Mouse (Mus musculus) kidney, adult 8-10 months (tissue): ENCODE results near the gene Mtmr11.
A peak's percentile ranks its signal among the peaks of the same experiment; 100 is the strongest.
"Not testable (repeated sequence)": the region's sequence is repeated elsewhere in the genome, so short reads cannot be mapped to it uniquely, and the experiment has no call there.

Experiments used
- DNase-seq, 2 experiments: peaks; one replicate each; pipeline ENCODE4 v3.0.0; 2022

The Mtmr11 gene

DNA sequence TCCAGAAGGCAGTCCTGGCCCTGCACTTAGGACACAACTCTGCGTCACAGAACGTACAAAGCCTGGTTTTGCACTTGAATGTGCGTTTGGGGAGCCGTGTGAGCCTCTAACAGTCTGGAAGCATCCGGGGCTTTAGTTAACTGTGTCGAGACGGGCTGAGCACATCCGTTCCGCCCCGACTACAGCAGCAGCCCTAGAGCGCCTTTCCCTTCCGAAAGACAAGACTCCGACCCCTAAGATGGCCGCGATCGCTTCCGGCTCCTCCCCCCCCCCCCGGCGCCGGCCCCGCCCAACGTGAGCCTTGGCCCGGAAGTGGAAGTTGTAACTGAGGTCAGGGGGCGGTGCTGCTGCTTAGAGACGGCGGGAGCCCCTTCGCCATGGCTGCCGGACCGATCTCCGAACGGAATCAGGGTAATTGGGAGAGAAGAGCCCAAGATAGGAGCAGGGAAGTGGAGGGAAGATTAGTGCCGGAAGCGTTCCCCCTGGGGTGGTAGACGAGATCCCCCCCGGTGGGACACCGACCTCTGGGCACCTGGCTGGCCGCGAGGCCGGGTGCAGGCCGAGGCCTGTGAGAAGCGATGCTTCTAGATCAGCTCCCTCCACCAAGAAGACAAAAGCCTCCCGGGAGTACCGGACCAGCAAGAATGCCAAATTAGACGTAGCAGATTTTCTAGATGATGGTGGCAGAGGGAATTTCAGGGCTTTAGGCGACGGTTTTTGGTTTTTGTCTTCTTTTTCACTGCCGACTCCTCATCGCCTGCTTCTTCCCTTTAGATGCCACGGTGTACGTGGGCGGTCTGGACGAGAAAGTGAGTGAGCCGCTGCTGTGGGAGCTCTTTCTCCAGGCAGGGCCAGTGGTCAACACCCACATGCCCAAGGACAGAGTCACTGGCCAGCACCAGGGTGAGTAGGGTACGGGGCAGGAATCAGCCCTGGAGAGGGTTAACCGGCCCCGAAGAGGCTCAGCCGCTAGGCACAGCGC lies 10.7 kb downstream of the Mtmr11 start, which contains the start of gene Sf3b4:
TSS of gene Sf3b4 (plus strand) at position 136 of the 982 bp plus-strand sequence.
- peak; percentile 81 to 85 for DNase-seq

DNA sequence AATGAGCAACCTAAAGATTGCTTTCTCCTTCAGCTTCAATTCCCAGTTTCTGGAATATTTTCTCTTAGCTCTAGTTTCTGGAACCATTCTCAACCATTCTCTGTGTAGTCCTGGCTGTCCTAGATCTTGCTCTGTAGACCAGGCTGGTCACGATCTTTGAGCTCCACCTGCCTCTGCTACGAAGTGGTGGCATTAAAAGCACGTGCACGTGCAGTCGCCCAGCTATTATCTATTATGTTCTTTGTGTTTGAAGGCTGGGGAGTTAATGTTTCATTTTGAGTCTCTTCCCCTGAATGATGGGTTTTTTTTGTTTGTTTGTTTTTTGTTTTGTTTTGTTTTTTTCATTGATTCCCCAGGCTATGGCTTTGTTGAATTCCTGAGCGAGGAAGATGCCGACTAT lies 11.4 kb downstream of the Mtmr11 start:
- no peak for DNase-seq

DNA sequence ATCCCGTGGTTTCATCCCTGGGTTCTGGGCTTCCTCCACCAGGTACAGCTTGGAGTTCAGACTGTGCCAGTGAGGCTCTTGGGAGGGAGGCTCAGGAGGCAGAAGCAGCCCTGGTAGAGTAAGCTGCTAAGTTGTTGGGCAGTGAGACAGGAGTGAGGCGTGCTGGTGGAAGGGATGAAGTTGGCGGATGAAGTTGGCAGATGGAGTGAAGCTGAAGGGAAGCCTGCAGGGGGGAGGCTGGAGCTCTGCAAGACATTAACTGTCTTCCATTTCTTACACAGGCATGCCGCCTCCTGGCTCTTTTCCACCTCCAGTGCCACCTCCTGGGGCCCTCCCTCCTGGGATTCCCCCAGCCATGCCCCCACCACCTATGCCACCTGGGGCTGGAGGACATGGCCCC lies 12.2 kb downstream of the Mtmr11 start:
- not testable (repeated sequence) for DNase-seq

DNA sequence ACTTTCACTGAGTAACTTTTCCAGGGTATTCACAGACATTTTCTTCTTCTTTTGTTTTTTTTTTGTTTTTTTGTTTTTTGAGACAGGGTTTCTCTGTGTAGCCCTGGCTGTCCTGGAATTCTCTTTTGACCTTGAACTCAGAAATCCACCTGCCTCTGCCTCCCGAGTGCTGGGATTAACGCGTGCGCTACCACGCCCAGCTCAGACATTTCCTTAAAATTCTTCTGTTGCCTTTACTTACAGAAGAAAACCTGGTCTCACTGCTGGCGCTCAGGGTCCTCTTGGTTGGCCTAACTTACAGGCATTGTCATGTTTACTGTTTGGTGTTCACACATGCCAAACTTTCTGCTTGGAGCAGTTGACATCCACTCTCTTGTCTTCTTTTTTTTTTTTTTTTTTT lies 13.4 kb downstream of the Mtmr11 start:
- no peak for DNase-seq

DNA sequence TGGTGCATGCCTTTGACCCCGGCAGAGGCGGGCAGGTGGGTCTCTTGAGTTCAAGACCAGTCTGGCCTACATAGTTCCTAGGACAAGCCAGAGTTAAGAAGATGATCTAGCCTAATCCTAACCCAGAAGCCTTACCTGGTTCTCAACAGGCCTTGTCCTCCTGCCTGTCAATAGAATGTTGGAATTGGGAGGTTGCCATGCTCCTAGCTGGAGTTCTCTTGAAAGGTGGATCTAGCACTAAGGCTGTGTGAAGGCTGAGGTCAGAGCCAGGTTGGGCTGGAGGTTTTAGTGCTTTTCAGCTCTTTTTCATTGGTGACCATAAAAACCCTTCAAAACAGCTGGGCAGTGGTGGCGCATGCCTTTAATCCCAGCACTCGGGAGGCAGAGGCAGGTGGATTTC lies 16.6 kb downstream of the Mtmr11 start:
- no peak for DNase-seq

DNA sequence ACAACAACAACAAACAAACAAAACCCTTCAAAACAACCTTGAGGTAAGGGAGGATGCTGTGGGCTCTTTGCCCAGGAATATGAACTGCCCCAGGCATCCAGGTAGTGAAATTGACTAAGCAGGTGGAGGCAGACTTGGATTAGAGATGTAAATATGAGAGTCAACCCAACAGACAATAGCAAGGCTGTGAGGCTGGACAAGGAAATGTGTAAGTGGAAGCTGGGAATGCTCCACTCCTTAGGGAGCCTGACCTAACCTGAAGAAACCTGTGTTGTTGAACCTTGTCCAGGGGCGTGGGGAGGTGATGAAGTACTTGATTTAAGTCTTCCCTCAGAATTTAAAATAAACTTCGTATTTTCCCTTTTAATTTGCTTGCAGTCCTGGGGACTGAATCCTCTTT lies 17.1 kb downstream of the Mtmr11 start:
- no peak for DNase-seq

DNA sequence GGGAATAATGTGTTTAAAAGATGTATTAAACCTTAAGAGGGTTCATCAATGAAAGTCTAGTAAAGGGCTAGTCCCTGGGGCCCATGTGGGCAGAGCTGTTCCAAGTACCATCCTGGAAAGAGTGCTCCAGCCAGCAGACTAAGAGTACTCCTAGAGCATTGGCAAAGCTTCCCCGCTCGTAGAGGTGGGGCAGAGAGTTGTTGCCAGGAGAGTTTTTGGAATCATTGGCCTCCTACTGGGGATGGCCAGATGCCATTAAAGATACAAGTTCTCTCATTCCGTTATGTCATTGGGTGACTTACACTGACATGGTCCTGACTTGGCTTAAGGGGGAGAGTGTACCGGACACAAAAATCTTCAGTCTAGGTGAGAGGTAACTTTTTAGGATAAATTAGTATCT lies 17.7 kb downstream of the Mtmr11 start:
- no peak for DNase-seq

DNA sequence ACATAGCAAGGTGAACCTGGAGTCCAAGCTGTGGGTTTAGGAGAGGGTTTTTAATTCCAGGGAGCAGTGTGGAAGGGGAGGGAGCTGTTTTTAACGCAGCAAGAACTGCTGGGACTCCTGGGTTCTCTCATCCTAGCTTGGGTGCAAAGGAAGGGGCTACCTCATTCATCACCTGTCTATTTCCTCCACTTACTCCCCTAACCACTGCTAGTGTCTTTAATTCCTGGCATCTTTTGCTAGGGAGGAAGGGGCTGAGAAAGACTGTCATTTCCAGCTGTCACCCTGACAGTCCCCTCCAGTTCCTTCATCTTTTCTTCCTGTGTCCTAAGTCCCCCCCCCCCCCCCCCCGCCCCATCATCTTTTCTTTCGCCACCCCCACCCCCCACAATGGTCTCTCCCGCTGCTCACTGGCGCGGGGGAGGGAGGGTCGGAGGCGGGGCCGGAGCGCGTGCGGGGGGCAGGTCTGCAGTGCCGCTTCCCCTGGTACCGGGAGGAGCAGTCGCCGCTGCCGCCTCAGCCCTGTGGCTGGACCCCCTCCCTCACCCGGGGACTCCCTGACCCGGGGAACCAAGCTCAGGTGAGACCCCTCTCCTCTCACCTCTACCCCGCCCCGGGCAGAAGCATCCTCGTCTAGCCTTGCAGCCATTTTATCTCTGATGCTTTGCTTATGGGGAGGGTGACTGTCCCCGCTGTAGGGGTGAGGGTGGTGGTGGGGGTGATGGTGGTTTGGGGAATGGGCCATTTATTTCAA lies 19.1 kb downstream of the Mtmr11 start, which contains the start of gene Sv2a:
TSS of gene Sv2a (plus strand) at position 425 of the 751 bp plus-strand sequence.
- DNase-seq, result no peak

DNA sequence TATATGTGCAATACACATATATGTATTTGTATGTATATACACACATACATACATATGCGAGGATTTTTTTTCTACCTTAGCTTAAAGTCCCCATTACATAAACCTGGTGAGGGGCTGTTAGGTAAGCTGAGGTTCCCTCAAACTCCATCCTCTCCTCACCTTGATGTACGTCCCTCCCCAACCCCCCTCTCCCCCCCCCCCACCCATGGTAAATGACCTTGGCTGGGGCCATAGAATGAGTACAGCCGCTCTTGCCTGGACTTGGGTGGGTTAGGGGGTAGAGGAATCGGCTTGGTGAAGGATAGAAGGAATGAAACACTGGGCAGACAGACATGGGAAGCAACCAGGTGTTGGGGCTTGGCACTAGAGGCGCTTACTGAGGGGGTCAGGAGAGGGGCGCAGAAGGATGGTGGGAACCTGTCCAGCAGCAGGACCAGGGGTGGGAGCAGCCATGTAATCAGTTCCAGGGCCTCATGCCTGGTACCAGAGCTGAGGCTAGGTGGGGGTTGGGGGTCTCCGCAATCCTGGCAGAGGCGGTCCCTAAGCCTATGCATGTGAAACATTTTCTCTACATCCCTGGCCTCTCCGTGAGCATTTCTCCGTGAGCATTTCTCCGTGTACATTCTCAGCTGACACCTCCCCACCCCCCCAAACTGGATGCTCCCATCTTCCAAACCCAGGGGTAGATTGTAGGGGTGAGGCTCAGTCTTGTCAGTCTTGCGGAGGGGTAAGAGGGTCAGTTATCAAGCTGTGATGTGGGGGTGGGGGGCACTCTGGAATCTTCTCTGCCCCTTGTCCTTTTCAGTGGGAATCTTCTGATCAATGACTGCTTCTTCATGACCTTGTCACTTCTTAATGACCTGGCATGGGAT lies 19.9 kb downstream of the Mtmr11 start:
- DNase-seq, result no peak

DNA sequence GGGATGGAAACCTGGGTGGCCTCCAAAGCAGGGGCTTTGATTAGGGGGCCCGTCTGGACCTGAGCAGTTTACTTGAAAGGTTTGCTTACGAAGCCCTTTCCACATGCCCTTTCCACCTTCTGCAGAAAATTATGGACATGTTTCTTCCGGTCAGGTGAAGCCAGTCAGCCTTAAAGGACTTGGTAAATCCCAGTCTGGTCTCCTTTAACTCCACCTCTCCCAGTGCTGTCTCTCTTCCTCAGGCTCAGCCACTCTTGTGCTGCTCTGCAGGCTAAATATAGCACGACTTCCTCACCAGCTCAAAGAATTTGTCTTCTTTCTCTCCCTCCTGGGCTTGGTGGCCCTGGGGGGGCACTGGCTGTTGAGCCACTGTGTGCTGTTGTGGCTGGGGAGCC lies 20.6 kb downstream of the Mtmr11 start:
- DNase-seq, result peak; percentile 28 to 49

DNA sequence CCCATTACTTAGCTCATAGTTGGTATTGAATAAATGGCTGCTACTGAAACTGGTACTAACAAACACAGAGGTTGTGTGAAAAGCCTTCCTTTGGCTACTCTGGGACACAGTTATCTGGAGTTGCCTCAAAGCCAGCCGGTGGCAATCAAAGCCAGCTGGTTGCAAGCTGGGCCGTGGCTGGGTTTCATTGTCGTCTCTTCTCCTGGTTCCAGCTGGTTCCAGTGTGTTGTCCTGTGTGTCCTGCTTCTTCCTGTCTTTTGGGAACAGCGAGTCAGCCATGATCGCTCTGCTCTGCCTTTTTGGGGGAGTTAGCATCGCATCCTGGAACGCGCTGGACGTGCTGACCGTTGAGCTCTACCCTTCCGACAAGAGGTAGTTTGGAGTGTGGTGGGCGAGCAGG lies 31.2 kb downstream of the Mtmr11 start:
- no peak for DNase-seq

DNA sequence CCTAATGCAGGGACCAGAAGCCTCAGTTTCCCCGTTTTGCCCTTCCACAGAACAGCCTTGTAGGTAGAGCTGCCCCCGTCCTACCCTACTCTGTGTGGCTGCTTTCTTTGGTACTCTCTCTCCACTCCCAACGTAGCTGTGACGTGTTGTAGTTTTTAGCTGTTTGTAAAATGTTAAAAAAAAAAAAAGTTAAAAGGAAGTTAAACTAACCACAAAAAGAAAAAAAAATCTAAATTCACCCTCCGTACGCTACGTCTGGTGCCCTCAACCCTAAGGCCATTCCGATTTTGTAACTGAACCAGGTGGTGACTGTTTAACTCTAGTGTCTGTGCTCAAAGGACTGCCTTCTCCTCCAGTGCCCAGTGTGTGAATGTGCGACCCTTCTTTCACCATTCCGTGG lies 33.2 kb downstream of the Mtmr11 start:
- no peak for DNase-seq

DNA sequence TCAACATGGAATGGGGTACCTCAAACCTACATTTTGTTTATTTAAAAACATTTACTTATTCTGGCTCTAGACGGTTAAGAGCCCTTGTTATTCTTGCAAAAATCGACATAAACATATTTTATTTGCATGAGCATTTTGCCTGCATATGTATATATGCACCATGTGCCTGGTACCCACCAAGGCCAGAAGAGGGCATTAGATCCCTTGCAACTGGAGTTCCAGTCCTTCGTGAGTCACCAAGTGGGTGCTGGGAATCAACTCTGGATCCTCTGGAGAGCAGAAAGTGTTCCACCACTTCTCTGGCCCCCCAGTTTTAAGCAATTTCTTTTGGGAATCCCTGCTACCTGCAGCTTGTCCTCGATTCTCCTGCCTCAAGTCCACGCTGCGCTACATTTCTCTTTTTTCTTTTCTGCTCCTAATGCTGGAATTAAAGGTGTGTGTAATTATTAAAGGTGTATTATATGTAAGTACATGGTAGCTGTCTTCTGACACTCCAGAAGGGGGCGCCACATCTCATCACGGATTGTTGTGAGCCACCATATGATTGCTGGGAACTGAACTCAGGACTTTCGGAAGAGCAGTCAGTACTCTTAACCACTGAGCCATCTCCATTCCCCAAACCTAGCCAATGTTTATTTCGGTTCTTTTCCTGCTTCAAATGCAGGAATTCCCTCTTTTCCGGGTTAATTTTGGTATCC lies 34.0 kb downstream of the Mtmr11 start:
- no peak for DNase-seq

DNA sequence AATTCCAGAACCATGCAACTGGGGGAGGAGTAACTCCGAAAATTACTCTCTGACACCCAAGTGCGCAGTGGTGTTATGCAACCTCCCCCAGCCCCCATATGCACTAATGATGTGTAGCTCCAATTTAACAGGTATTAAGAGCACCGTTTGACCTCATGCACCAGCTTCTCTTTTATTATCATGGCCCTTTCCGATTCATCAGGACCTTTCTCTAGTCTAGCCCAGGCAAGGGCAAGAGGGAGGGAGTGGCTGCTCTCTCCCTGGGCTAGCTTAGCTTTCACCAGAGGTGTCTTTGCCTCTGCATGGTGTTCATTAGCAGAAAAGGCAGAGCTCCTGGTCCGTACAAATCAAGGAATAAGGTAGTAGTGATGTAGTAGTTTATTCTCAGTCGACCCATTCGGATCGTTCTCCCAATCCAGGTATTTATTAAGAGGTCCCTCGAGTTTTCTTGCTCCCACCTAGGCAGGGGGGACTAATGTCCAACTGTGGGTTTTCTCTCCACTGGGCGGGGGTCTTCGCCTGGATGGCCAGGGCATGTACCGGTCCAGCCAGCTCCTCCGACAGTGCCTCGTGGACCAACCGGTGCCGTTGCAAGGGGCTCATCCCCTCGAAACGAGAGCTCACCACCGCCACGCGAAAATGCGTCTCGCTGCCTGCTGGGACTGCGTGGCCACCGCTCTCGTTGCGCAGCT lies 34.8 kb downstream of the Mtmr11 start:
- DNase-seq, result no peak

DNA sequence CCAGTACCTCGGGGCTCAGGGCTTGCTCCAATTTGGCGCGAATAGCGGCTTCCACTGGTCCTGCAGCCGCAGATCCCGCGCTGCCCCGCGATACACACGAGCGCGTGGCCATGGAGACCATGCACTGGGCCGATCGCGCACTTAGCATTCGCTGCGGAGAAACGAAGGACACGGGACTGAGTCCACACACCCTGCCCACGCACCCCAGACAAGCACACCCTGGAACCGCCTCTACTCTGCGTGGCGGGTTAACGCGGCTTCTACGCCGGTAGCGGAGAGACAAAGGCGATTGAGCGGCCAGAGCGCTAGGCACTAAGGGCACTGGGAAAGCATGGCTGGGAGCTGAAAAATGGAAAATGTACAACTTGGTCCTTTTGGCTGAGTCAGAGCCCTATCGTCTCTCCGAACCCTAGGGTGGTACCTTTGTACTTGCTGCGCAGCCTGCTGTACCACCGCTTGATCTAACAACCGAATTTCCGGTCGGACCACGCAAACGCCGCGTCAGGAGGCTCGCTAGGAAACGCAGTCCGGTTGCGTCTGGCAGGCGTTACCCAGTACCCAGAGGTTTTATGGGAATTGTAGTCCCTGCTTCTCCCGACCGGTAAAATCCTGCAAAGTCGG lies 35.4 kb downstream of the Mtmr11 start:
- DNase-seq, result peak; percentile 88 to 90

DNA sequence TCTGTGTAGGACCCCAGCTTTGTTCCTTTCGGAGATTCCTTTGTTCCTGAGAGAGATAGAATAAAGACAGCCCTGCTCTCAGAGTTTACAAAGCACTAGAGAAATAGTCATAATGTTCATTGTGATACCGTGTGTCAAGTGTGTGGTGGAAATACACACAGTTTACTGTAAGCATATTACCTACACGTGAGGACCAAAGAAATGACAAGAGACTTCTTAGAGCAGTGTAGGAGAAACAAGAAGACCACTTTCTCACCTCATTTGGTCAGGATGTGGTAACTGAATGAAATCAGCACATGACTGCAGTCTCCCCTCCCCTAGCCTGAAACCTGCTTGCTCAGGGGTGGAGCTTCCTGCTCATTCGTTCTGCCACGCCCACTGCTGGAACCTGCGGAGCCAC lies 36.4 kb downstream of the Mtmr11 start:
- DNase-seq, result peak in 1 of 2 experiments; percentile 34

DNA sequence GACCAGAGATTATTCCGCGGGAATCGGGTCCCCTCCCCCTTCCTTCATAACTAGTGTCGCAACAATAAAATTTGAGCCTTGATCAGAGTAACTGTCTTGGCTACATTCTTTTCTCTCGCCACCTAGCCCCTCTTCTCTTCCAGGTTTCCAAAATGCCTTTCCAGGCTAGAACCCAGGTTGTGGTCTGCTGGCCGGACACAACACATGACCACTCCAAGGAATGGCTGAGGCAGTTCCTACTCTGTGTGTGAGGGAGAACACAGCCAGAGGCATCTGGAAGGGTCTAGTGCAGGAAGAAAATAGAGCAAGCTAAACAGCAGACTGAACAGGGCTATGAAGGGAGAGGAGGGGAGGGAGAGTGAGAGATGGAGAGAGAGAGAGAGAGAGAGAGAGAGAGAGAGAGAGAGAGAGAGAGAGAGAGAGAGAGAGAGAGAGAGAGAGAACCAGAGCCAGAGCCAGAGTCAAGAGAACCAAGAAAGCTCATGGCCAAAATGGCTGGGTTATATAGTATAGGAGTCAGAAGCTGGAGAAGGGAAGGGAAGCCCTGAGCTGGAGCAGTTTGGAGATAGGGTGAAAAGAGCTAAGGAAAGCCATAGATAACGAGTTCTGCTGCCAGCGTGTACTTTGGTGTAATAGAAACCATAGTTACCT lies 36.9 kb downstream of the Mtmr11 start:
- not testable (repeated sequence) for DNase-seq

DNA sequence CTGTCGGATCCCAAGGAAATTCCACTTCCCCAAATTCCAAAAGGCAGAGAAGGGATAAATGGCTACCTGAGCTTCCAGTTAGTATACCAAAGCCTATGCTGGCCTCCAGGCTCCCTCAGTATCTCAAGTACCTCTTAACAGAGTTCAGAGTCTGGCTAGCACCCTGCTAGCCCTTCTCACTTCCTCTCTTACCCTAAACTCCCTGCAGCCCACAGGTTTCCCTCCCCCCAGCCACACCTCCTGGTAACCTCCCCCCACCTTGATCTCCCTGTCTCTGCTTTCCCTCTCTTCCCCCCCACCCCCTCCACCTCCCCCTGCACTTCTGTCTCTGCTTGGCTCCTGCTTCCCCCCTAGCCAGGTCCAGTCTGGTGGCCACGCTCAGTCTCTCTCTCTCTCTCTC lies 37.9 kb downstream of the Mtmr11 start:
- no peak for DNase-seq

DNA sequence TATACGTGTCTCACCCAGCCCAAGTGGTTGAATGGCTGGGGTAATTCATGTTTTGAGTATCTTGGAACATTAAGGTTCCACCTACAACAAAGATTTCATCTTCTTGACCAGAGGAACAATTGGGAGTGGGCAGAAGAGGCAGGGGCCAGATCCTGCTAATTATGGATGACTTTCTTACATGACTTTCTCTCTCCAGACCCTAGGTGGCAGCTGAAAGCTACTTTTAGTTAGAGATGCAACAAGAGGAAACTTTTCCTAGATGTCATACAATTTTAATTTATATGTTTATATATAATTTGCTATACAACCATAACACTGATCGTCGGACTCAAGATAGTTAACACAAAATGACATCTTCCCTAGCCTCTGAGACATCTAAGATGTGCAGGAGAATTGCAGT lies 46.0 kb downstream of the Mtmr11 start:
- DNase-seq, result no peak

DNA sequence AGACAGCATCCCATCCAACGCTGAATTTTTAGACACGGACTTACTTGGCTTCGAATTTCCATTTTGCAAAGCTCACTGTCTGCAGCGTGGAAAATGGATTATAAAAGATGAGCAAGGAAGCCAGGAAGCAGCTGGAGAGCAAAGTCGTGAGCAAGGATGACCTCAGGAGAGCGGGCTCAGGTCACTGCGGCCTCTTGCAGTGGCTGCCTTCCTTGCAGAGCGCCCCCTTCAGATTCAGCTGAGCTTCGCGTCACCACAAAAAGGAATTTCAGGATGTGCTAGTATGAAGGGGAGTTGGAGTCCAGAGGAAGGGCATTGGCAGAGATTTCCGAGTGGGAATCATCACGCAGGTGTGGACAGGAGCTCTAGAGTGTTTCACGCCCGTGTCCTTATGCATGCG lies 47.4 kb downstream of the Mtmr11 start:
- DNase-seq, result no peak
